Mouse (Mus musculus) ovary, postnatal 36 days (tissue): ENCODE measurements around the gene Shank3.

Experiments
- DNase-seq: peaks from one replicate; pipeline ENCODE4 v3.0.0; 2022; ENCODE audit warnings: low spot score, mixed read lengths

The Shank3 gene

DNA sequence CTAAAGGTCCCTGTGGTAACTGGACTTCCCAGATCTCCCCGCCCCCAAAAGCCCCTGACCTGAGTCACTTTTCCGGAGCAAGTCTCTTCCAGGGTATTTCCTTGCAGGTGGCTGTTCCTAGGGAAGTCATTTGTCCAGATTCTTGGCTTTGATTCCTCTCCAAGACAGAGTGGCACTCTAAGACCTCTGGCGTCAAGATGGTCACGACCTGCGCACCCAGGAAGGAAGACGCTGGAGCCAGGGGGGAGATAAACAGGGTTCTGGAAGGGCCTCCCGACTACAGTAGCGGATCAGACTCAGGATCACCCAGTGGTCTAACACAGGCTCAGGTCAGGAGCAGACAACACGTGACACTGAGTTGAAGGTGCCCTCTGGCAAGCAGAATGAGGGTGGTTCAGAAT lies 22.3 kb upstream of the Shank3 start, which contains the start of gene Arsa:
Gene Arsa, minus strand, starts transcription at position 335 of the 401 bp plus-strand sequence.
- no peak for DNase-seq

DNA sequence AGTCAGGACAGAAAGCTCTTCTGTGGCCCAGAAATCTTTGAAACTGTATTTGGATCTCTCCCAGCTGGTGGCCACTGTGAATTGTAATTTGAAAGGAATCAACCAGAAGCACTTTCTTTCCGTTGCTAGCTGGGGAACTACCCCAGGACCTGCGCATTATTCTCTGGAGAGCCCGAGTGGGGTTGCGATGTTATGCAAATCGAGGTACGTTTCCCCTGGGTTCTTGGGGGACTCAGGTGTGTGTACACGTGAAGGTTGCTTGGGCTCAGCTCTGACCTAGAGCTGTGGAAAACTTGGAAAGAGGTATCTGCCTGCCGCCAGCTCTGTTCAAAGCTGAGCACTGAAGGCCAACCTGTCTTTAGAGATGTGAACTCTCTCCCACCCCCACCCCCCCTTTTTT lies 21.6 kb upstream of the Shank3 start:
- DNase-seq, result no peak

DNA sequence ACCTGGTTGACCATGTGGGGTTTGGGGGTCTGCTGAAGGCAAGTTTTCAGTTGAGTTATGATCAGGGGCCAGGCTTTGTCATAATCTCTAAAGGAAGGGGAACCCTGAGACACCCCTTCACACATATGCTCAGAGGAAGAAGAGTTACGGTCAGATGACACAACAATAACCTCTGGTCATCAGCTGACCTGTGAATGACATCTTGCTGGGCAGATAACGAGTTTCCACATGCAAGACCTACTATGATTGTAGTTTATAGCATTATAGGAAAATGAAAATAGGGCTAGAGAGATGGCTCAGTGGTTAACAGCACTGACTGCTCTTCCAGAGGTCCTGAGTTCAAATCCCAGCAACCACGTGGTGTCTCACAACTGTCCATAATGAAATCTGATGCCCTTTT lies 20.8 kb upstream of the Shank3 start:
- DNase-seq, result no peak

DNA sequence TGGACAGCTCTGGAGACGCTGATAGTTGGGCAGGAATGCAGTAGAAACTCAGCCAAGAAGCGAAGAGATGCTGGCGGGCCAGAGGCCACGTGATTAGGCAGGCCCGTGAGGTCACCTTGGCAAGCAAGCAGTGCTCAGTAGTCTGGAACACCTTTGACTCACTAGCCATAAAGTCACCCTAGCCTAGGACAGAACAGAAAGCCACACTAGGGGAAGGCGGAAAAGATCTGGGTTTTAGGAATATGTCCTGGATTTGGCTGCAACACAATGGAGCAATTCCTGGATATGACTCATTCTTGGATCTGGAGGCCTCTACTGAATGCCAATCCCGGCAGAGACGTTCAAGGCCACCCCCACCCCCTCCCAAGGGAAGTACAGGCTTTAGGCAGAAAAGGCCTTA lies 18.8 kb upstream of the Shank3 start:
- peak; percentile 50 for DNase-seq

DNA sequence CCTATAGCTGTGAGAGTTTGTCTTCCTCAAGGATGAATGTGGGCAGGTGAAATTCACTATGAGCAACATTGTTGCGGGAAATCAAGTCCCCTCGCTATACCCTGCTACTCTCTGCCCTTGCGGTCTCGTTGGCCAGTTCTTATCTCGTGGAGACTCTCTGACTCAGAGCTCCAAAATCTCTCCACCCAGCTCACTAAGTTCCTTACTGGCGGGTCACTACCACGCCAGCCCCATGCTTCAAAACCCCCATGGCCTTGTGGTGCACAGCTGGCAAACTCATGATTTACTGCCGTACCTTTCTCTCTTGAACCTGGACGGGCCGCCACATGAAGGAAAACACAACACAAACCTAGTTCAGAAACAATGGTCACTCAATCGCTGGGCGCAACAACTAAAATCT lies 11.2 kb upstream of the Shank3 start:
- DNase-seq, result no peak

DNA sequence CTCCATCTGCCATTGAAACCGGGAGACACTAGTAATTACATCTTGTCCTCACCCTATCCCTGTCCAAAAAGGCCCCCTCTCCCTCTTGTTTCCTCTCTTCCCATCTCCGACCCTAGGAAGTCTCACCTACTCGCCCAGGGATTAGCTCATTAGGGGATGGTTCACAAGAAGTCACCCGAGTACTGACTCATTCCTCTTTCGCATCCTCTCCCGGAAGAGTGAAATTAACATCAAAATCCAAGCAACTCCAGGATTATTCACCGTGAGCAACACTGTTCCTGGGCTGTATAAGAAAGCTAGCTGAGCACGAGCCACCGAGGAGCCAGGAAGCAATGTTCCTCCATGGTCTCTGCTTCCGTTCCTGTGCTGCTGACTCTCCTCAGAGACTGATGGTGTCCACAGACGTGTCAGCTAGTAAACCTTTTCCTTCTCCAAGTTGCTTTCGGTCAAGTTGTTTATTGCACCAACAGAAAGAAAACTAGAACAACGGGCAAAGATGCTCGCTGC lies 10.8 kb upstream of the Shank3 start:
- DNase-seq, result no peak

DNA sequence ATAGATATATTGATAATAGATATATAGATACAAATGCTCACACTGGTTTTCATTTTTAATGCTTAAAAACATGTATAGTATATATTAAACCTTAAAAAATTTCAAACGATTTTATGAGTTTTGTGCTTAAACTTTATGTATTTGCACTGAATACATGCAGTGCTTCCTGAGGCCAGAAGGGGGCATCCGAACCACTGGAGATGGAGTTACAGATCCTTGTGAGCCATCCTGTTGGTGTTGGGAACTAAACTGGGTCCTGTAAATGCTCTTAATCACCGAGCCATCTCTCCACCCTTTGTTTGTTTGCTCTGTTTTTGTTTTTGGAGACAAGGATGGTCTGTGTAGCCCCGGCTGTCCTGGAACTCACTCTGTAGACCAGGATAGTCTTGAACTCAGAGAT lies 4.5 kb upstream of the Shank3 start:
- no peak for DNase-seq

DNA sequence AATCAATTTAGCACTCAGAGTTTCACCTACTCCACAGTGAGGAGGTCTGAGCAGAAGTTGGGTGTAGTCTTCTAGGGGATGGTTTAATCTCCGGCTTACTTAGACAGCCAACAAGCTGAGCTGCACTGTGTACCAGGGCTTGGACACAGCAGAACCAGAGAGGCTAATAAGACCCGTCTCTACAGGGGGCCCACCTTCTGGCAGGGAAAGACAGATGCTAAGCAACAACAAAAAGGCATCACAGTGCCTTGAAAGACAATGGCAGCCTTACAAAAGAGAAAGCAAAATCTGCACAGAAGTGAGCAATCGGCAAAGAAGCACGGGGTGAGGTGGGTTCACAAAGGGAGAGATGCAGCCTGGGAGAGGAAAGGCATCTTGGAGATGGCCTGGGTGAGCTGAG lies 3.3 kb upstream of the Shank3 start:
- DNase-seq, result no peak

DNA sequence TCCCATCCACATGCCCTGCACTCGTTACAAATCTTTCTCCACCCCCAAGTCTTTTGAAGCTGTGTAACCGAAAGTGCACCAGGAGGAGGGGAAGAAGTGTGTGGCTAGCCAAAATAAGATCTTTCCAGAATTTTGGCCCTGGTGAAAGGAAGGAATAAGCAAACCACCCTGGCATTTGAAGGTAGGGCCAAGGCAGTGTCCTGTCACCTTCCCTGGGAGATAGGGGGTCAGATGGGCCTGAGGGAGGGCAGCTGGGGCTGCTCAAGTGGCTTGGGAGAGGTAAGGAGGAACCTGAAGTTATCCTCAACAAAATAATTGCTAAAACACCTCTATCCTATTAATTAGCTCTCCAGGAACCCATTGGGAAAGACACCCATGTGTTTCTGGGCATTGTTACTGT lies 2.6 kb upstream of the Shank3 start:
- DNase-seq, result no peak

DNA sequence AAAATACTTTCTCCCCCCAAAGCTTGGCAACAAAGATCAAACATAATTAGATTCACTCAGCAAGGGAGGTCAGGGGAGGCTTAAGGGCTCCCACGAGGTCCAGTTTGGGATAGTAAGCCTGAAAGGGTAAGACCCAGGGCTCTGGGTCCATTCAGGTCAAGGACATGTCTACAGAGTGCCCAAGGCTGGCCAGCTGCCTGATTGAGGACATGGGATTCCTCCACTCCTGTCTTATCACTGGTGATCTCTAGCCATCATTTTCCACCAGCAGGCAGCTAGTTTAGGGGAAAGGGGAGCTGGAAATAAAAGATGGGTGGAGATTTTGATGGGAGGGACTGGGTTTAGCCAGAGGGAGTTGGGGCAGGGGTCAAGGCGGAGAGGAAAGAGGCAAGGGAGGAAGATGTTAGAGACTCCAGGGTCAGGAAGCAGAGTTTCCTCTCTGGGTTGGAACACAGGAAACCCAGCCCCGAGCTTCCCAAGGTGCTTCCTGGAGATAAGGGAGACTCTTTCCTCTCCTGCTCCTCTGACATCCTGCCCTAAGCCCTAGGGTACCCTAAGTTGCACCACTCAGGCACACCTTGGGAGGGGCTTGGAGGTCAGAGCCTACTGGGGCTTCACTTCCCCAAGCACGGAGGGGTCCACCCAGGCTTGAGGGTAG lies 1.9 kb upstream of the Shank3 start:
- no peak for DNase-seq

DNA sequence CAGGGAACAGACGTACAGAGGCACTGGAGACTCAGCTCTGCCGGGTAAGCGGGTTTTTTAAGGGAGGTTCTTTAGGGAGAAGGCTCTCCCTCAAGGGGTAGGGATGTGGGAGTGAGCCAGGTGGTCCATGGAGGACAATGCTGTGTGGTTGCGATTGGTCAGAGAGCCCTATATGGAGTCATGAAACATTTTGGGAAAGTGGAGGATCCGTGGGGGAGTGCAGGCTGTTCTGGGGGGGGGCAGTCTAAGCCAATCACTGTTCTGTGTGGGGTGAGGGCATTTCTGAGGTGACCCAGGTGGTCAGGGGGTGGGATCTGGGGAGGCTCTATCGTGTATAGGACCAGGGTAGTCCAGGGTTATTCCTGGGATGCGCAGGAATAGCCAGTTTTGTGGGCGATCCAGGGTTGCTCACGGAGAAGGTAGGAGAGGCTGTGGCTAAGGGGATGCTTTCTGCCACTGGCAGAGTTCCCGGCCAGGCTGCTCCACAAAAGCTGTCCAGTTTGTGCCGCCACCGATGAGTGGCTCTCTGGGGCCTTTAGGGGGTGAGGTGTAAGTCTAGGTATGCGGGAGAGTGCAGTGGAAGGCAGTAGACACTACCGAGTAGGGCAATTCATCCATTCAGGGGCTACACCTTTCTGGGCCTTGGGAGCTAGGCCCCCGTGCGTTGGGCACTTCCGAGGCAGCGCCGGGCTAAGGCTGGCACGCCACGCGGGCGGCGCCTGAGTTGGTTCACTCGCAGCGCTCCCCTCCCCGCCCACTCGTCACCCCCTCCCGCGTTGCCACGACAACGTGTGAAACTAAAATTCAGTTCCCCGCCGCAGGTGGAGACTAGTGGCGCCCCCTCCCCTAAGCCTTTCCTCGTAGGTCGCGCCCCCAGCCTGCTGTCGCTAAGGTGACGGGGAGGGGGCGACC lies 1.1 kb upstream of the Shank3 start:
- DNase-seq, result peak; percentile 24

DNA sequence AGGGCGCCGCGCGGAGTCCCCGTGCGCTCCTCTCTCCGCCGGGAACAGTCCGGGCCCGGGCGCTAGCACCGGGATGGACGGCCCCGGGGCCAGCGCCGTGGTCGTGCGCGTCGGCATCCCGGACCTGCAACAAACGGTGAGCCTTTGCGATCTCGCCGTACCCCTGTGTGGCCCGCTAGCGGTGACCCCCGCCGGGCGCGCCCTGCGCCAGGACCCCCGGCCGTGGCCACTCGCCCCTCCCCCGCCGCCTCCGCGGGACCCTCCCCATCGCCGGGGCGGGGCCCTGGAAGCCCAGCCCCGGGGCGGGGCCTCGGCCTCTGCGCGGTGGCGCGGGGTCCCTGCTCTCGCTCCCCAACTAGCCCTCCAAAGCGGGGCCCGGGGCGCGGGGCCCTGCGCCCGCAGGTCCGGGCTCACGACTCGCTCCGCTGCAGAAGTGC lies 379 bp downstream of the Shank3 start:
- DNase-seq, result peak; percentile 38

DNA sequence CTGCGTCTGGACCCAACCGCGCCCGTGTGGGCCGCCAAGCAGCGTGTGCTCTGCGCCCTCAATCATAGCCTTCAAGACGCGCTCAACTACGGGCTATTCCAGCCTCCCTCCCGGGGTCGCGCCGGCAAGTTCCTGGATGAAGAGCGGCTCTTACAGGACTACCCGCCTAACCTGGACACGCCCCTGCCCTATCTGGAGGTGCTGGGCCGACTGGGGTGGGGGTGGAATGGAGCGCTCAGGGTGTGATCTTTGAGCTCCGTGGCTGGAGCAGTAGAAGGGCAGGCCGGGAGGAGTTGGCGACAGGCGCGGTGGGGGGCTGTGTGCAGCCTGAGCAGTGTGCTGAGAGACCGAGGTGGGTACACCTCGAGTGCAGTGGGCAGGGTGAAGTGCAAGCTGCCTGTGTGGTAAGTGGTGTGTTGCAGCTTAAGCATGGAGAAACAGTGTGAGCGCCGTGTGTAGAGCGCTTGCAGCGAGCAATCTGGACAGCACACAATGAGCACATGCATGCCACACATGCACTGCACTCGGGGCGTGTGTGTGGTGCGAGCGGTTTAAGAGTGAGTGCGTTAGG lies 883 bp downstream of the Shank3 start:
- no peak for DNase-seq

DNA sequence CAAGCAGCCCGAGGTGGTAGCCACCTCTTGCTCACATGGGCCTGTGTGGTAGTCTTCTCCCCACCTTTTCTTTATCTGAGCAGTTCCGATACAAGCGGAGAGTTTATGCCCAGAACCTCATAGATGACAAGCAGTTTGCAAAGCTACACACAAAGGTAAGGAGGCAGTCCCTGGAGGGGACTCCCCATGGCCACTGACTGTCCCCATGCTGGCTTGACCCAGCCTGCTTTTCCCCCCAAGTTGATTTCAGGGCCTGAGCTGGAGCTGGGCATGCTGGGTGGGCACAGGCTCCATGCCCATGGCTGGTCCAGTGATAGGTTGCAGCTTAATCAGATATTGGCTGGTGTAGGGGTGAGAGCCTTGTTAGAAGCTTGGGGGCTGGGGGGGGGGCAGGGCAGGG lies 1.9 kb downstream of the Shank3 start:
- DNase-seq, result no peak

DNA sequence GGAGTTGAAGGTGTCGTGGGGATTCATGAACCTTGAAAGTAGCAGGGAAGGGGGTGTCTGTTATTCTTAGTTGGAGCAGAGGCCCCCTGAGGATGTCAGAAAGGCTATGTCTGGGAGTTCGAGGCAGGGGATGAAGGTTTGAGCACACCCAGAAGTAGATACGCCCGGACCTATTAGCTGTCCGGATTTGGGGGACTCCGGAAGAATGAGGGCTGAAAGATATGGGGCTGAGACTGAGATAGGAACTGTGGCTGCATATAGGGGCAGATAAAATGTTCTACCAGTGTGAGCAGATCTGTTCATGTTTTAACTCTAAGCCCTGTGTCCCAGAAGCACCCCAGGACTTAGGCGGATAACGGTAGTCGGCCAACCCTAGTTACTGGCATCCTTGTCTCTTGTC lies 5.4 kb downstream of the Shank3 start:
- no peak for DNase-seq

DNA sequence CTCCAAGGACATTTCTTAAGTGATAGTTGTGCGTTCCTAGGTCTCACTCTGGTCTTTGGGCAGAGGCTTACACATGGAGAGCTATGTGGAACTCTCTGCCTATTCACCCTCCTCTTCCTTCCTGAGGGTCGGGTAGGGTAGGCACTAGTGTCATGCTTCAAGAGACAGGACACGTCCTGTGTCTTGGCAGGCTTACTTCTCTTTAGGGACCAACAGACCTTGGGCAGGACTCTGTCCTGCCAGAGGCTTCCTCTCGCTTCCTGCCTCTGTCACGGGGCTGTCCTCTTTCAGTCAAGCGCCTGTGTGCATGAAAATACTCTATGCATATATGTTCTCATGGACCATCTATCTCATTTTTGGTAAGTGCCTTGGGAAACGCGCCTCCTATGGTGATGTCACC lies 8.3 kb downstream of the Shank3 start:
- no peak for DNase-seq

DNA sequence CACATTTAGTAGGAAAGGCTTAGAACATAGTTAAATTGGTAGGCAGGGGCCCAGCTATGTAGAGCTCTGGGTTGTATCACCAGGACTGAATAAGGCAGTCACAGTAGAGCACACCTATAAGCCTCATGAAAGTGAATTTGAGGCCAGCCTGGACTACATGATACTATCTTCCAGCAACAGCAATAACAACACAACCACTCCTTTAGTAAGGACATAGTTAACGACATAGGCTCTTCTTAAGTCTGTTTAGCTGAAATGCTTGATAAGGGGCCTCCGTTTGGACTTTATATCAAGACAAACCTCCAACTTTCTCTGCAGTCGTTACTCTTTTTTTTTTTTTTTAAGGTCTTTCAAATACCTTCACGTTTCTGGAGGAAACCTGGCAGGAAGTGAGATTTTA lies 13.3 kb downstream of the Shank3 start:
- DNase-seq, result no peak

DNA sequence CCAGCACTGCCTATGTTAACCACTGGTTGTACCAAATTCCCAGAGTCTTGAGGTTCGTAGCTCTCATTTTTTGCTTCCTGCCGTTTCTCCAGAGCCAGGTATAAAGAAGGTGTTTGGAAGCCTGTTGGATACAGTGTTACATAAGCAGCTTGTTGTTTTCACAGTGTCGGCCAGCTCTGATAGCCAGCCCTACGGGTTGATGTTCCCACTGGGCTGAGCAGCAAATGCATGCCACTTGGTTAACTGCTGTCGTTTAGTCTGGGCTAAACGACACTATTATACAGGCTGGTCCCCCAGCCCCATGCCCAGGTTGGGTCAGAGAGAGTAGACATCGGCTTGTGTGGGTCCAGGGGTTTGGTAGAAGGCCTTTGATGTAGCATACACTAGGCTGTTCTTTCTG lies 22.5 kb downstream of the Shank3 start:
- DNase-seq, result no peak

DNA sequence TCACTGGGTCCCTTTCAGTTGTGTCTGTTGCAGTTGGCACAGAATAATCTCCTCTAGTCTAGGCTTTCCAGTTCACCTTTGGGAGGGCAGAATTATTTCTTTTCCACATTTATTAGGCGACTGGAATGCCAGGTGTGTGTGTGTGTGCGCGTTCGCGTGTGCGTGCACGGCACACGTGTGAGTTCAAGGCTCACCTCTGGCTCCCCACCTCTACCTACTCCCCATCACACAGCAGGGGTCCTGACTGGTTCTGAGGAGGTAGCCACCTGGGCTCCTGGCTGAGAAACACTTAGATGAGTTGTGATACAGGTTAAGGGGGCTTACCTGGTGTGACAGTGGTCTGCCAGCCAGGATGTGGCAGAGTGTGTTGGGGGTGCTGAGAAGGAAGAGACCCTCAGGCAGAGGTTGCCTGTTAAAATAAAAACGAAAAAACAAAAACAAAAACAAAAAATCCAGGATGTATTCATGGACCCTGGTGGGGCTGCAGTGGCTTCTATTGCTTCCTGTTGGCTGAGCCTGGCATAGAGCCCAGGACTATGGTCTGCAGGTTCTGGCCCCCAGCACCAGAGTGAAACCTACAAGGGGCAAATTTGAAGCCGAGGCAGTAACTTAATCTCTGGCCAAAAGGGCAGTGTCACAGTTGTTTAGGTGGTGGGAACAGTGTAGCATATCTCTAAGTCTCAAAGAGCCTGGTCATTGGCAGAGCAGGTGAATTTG lies 23.3 kb downstream of the Shank3 start:
- DNase-seq, result no peak

DNA sequence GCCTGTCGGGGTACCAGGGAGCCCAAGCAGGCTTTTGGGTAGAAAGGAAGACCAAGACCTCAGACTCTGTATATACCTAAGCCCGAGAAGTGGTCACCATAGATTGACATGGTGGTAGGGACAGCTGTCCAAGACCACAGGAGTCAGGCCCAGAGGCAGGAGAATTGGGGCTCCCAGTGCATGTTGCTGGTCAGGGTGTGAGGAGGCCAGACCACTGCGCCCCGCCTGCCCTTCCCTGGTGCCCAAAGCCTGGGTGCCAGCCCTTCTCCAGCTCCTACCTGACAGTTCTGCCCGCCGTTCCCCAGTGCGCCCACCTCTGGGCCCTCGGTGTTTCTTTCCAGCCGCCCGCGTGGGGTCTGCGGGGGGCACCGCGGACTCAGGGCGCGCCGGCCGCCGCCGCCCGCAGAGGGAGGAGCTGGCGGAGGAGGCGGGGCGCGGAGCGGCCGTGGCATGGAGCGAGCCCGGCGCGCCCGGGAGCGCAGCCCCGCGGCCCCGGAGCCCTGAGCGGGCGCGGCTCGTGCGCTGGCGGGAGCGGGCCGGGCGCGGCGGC lies 23.9 kb downstream of the Shank3 start:
- DNase-seq, result no peak

DNA sequence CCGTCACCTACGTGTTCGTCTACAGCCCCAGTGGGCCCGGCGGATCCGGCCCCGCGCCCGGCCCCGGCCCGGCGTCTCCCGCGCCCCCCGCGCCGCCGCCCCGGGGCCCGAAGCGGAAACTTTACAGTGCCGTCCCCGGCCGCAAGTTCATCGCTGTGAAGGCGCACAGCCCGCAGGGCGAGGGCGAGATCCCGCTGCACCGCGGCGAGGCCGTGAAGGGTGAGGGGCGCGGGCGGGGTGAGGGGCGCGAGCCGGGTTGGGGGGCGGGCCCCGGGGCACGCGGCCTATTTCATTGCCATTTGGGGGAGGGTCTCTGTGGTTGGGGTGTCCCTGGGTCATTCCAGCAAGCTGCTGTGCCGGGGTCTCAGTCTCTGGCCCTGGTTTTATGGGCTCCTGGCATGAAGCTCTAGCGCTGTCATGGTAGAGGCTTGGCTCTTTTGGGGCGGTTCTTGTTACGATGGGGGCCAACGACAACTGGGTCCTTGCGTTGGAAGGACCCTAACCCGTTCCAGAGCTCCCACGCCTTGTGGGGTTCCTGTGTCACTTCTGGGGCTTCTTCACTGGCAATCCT lies 24.7 kb downstream of the Shank3 start:
- DNase-seq, result no peak
